ENCODE assay signal across 8 mouse cellular contexts in genomic region chr6:72656053-72656442, GRCm38 (mm10). TPM values are rescaled to one million over a fixed set of nuclear protein-coding genes. Genes with fewer than 3 reads are reported as not detected.
DNase-seq lines count a peak whose midpoint lies in the region; ATAC-seq and TF ChIP-seq lines count a peak whose summit lies in the region.

No protein-coding gene starts in this region.

- no peak for ATAC-seq in lung, embryonic 14.5 days (ENCODE audit: insufficient read depth)
- ATAC-seq in liver, postnatal 0 days = no peak
- ATAC-seq in megakaryocyte-erythroid progenitor cell, adult 5-6 weeks (replicated peaks; ENCODE audit: low FRiP score, low TSS enrichment, poor library complexity, severe bottlenecking) = no peak

- H3K36me3 ChIP-seq in heart, adult 2 months (ENCODE audit: control insufficient read depth, insufficient read depth, low read length) = peaks cover 2% of the 10 kb centered on the region; the same call in 1 of the 2 replicates
- no peaks in the 10 kb centered on the region for H3K36me3 ChIP-seq in lung, embryonic 14.5 days (ENCODE audit: insufficient read depth)
- no peaks in the 10 kb centered on the region for H3K36me3 ChIP-seq in liver, postnatal 0 days (replicated peaks; ENCODE audit: insufficient read depth, low read length)

- H3K9ac ChIP-seq in heart, adult 2 months (ENCODE audit: low read depth, low read length) = no peak overlapping the region
- H3K9ac ChIP-seq in lung, embryonic 14.5 days = no peak overlapping the region
- H3K9ac ChIP-seq in liver, postnatal 0 days (replicated peaks) = no peak overlapping the region

- H3K4me3 ChIP-seq in heart, adult 2 months = no peak overlapping the region
- H3K4me3 ChIP-seq in lung, embryonic 14.5 days (ENCODE audit: low read depth, low read length) = no peak overlapping the region
- no peak overlapping the region for H3K4me3 ChIP-seq in embryonic fibroblast, embryonic 13.5 days (ENCODE audit: insufficient read depth, low read length)
- no peak overlapping the region for H3K4me3 ChIP-seq in liver, postnatal 0 days (ENCODE audit: low read depth, low read length)

- H3K4me2 ChIP-seq in lung, embryonic 14.5 days = peak overlapping the region; percentile 50
- no peak overlapping the region for H3K4me2 ChIP-seq in liver, postnatal 0 days (ENCODE audit: low read depth, low read length)

- H3K27me3 ChIP-seq in heart, adult 2 months (ENCODE audit: control insufficient read depth, insufficient read depth, low read length) = no peaks in the 10 kb centered on the region
- no peaks in the 10 kb centered on the region for H3K27me3 ChIP-seq in lung, embryonic 14.5 days (ENCODE audit: insufficient read depth, low read length)
- H3K27me3 ChIP-seq in liver, postnatal 0 days (ENCODE audit: insufficient read depth, low read length) = no peaks in the 10 kb centered on the region

- TF ChIP-seq CTCF in heart, adult 2 months (IDR thresholded peaks at IDR 0.05) = no peak
- TF ChIP-seq CTCF in lung, embryonic 14.5 days (IDR thresholded peaks at IDR 0.05; ENCODE audit: low read depth) = no peak
- no peak for TF ChIP-seq CTCF in embryonic fibroblast, embryonic 13.5 days (IDR thresholded peaks at IDR 0.05; ENCODE audit: borderline replicate concordance, insufficient read depth, low read length)
- TF ChIP-seq CTCF in liver, postnatal 0 days (IDR thresholded peaks at IDR 0.05; ENCODE audit: low read depth) = no peak

- WGBS in heart, adult 2 months = 82% methylated on average over 7 of the region's 7 CpGs
- 84% methylated on average over 7 of the region's 7 CpGs for WGBS in lung, embryonic 14.5 days
- 73% methylated on average over 7 of the region's 7 CpGs for WGBS in liver, postnatal 0 days (ENCODE audit: insufficient replicate concordance)

- intact Hi-C loops in heart, adult 2 months (cut with DNase I) = no loop called here
- intact Hi-C loops in left cerebral cortex, postnatal 36 days (cut with DNase I) = no loop called here

- H3K79me2 ChIP-seq in heart, adult 2 months (replicated peaks; ENCODE audit: control insufficient read depth, insufficient read depth, low read length) = no peaks in the 10 kb centered on the region

- H3K4me1 ChIP-seq in heart, adult 2 months (ENCODE audit: control insufficient read depth, insufficient read depth, low read length) = peaks cover 22% of the 10 kb centered on the region
- H3K4me1 ChIP-seq in lung, embryonic 14.5 days (ENCODE audit: insufficient read depth) = peaks cover 48% of the 10 kb centered on the region
- peaks cover 23% of the 10 kb centered on the region for H3K4me1 ChIP-seq in embryonic fibroblast, embryonic 13.5 days (ENCODE audit: control insufficient read depth, insufficient read depth, low read length)
- peaks cover 19% of the 10 kb centered on the region for H3K4me1 ChIP-seq in liver, postnatal 0 days (ENCODE audit: insufficient read depth)

- H3K27ac ChIP-seq in heart, adult 2 months = peak overlapping the region; percentile 77
- H3K27ac ChIP-seq in lung, embryonic 14.5 days (ENCODE audit: low read depth) = peak overlapping the region; percentile 87
- H3K27ac ChIP-seq in embryonic fibroblast, embryonic 13.5 days (ENCODE audit: insufficient read depth, low read length) = peak overlapping the region; percentile 64
- H3K27ac ChIP-seq in liver, postnatal 0 days (ENCODE audit: low read depth) = peak overlapping the region; percentile 29; the same call in 1 of the 2 replicates

- H3K9me3 ChIP-seq in lung, embryonic 14.5 days (ENCODE audit: low read depth, low read length) = no peaks in the 10 kb centered on the region
- H3K9me3 ChIP-seq in liver, postnatal 0 days (ENCODE audit: low read length) = no peaks in the 10 kb centered on the region

- no peak for TF ChIP-seq EP300 in heart, adult 2 months (IDR thresholded peaks at IDR 0.05; ENCODE audit: insufficient read depth, low read depth, low read length)
- no peak for TF ChIP-seq EP300 in liver, postnatal 0 days (IDR thresholded peaks at IDR 0.05; ENCODE audit: low read depth)

- DNase-seq in heart, adult 2 months = no peak
- no peak for DNase-seq in heart, adult 18-20 months
- DNase-seq in lung, embryonic 14.5 days = no peak
- no peak for DNase-seq in lung, postnatal 14 days
- DNase-seq in liver, postnatal 0 days = no peak
- no peak for DNase-seq in left cerebral cortex, postnatal 36 days (ENCODE audit: low spot score in 2 of 2)

- TF ChIP-seq POLR2A in heart, adult 2 months (IDR thresholded peaks at IDR 0.05; ENCODE audit: insufficient read depth, low read depth, low read length) = no peak
- no peak for TF ChIP-seq POLR2A in embryonic fibroblast, embryonic 13.5 days (IDR thresholded peaks at IDR 0.05; ENCODE audit: low read depth, low read length)

RNA-seq across cellular contexts. Expression of gene Tgoln1, which starts 39.2 kb away (rescaled TPM):
- total RNA-seq in heart, adult 2 months (2021) = 10 to 100 TPM; 60.1 to 68.0 TPM
- 29.0 and 55.7 TPM in 2 replicates for polyA plus RNA-seq in heart, adult 2 months (2012; rRNA removed)
- 10 to 100 TPM; 61.4 to 72.6 TPM for total RNA-seq in heart, adult 18-20 months (2021)
- polyA plus RNA-seq in lung, embryonic 14.5 days (2014; fragmentation: Nextera tagmentation; extraction: Ambion mirVana) = 40.4 and 43.2 TPM in 2 replicates
- 50.0 and 52.7 TPM in 2 replicates for polyA plus RNA-seq in embryonic fibroblast, embryonic 13.5 days (2011; ENCODE audit: insufficient read length, low read depth, missing spikeins)
- polyA plus RNA-seq in liver, postnatal 0 days (2015; fragmentation: Nextera tagmentation; extraction: Ambion mirVana) = 21.5 and 23.2 TPM in 2 replicates
- 10 to 100 TPM; 89.0 to 89.3 TPM for total RNA-seq in left cerebral cortex, postnatal 36 days (2021)
- 22.6 and 29.3 TPM in 2 replicates for total RNA-seq in megakaryocyte-erythroid progenitor cell, adult 5-6 weeks (2014; fragmentation: Nextera tagmentation)
- total RNA-seq in megakaryocyte-erythroid progenitor cell, adult 5-6 weeks (2017) = 51.4 and 64.7 TPM in 2 replicates

RNA-seq across cellular contexts. Expression of gene Retsat, which starts 57.8 kb away (rescaled TPM):
- total RNA-seq in heart, adult 2 months (2021) = 100 to 1,000 TPM; 155 to 181 TPM
- polyA plus RNA-seq in heart, adult 2 months (2012; rRNA removed) = 57.1 and 83.3 TPM in 2 replicates
- total RNA-seq in heart, adult 18-20 months (2021) = 100 to 1,000 TPM; 199 to 208 TPM
- polyA plus RNA-seq in lung, embryonic 14.5 days (2014; fragmentation: Nextera tagmentation; extraction: Ambion mirVana) = 17.2 and 18.4 TPM in 2 replicates
- polyA plus RNA-seq in embryonic fibroblast, embryonic 13.5 days (2011; ENCODE audit: insufficient read length, low read depth, missing spikeins) = 11.0 and 12.3 TPM in 2 replicates
- 90.4 and 109 TPM in 2 replicates for polyA plus RNA-seq in liver, postnatal 0 days (2015; fragmentation: Nextera tagmentation; extraction: Ambion mirVana)
- 10 to 100 TPM; 52.2 to 53.9 TPM for total RNA-seq in left cerebral cortex, postnatal 36 days (2021)
- total RNA-seq in megakaryocyte-erythroid progenitor cell, adult 5-6 weeks (2014; fragmentation: Nextera tagmentation) = 20.0 and 24.3 TPM in 2 replicates
- 11.2 and 15.6 TPM in 2 replicates for total RNA-seq in megakaryocyte-erythroid progenitor cell, adult 5-6 weeks (2017)

RNA-seq across cellular contexts. Expression of gene Elmod3, which starts 57.8 kb away (rescaled TPM):
- 10 to 100 TPM; 12.8 to 16.5 TPM for total RNA-seq in heart, adult 2 months (2021)
- polyA plus RNA-seq in heart, adult 2 months (2012; rRNA removed) = 25.5 and 32.8 TPM in 2 replicates
- total RNA-seq in heart, adult 18-20 months (2021) = 10 to 100 TPM; 11.6 to 12.6 TPM
- polyA plus RNA-seq in lung, embryonic 14.5 days (2014; fragmentation: Nextera tagmentation; extraction: Ambion mirVana) = 15.9 and 16.2 TPM in 2 replicates
- 8.1 and 8.8 TPM in 2 replicates for polyA plus RNA-seq in embryonic fibroblast, embryonic 13.5 days (2011; ENCODE audit: insufficient read length, low read depth, missing spikeins)
- 4.0 and 5.2 TPM in 2 replicates for polyA plus RNA-seq in liver, postnatal 0 days (2015; fragmentation: Nextera tagmentation; extraction: Ambion mirVana)
- total RNA-seq in left cerebral cortex, postnatal 36 days (2021) = 10 to 100 TPM; 19.7 to 19.9 TPM
- 16.2 and 17.0 TPM in 2 replicates for total RNA-seq in megakaryocyte-erythroid progenitor cell, adult 5-6 weeks (2014; fragmentation: Nextera tagmentation)
- 6.6 and 8.1 TPM in 2 replicates for total RNA-seq in megakaryocyte-erythroid progenitor cell, adult 5-6 weeks (2017)

Comparison
In these comparisons a context has a peak if more than half of its experiments do, and no peak if none do; other contexts are left out.
1. H3K27ac ChIP-seq: peak in every context shown above with its lines; median percentile 87 in lung, embryonic 14.5 days; 77 in heart, adult 2 months; 64 in embryonic fibroblast, embryonic 13.5 days; 29 in liver, postnatal 0 days.